Mouse (Mus musculus) lung, postnatal 4 days (tissue): Measurements from ENCODE around the gene Slc16a8.
"Not testable (repeated sequence)": the region's sequence is repeated elsewhere in the genome, so short reads cannot be mapped to it uniquely, and the experiment has no call there.

Experiments
- DNase-seq, 2 experiments: peaks; one replicate each; pipeline ENCODE4 v3.0.0; 2021

Slc16a8 gene

GRCm38 (mm10) chr15:79262375-79262774, 7.8 kb upstream of the Slc16a8 start:
- peak in 1 of 2 experiments; percentile 29 for DNase-seq

- no peak for DNase-seq
Measured at GRCm38 (mm10) chr15:79261757-79262156, 7.2 kb upstream of the Slc16a8 start.

GRCm38 (mm10) chr15:79261095-79261725, 6.6 kb upstream of the Slc16a8 start:
- DNase-seq, result peak; percentile 48 to 53

GRCm38 (mm10) chr15:79258521-79258920, 4.0 kb upstream of the Slc16a8 start:
- peak; percentile 35 to 50 for DNase-seq

- DNase-seq, result no peak
Measured at GRCm38 (mm10) chr15:79252580-79252979, 2.0 kb downstream of the Slc16a8 start.

GRCm38 (mm10) chr15:79251781-79252491, 2.6 kb downstream of the Slc16a8 start:
- DNase-seq, result peak; percentile 16 to 34

- DNase-seq, result no peak
Measured at GRCm38 (mm10) chr15:79251168-79251567, 3.4 kb downstream of the Slc16a8 start.

- no peak for DNase-seq
Measured at GRCm38 (mm10) chr15:79250236-79250635, 4.3 kb downstream of the Slc16a8 start.

- no peak for DNase-seq
Measured at GRCm38 (mm10) chr15:79245321-79245720, 9.2 kb downstream of the Slc16a8 start.

- peak in 1 of 2 experiments; percentile 32 for DNase-seq
Measured at GRCm38 (mm10) chr15:79244071-79244893, 10.3 kb downstream of the Slc16a8 start.

GRCm38 (mm10) chr15:79243234-79244042, 11.1 kb downstream of the Slc16a8 start:
- peak; percentile 94 to 96 for DNase-seq

GRCm38 (mm10) chr15:79242574-79243233, 11.9 kb downstream of the Slc16a8 start:
- DNase-seq, result peak in 1 of 2 experiments; percentile 27

- DNase-seq, result no peak
Measured at GRCm38 (mm10) chr15:79238036-79238435, 16.5 kb downstream of the Slc16a8 start.

GRCm38 (mm10) chr15:79235268-79235667, 19.3 kb downstream of the Slc16a8 start:
- DNase-seq, result no peak

GRCm38 (mm10) chr15:79229058-79229821, 25.3 kb downstream of the Slc16a8 start, which contains the start of the genes Pick1 and Gm49486:
Pick1 (plus strand) TSS chr15:79229173.
Gm49486 (plus strand) TSS chr15:79229391.
- peak; percentile 89 to 92 for DNase-seq

- DNase-seq, result not testable (repeated sequence)
Measured at GRCm38 (mm10) chr15:79225780-79226179, 28.8 kb downstream of the Slc16a8 start.

GRCm38 (mm10) chr15:79224685-79225084, 29.9 kb downstream of the Slc16a8 start:
- peak; percentile 75 to 91 for DNase-seq

GRCm38 (mm10) chr15:79223641-79224040, 30.9 kb downstream of the Slc16a8 start:
- DNase-seq, result no peak

GRCm38 (mm10) chr15:79219572-79219971, 35.0 kb downstream of the Slc16a8 start:
- DNase-seq, result no peak

- no peak for DNase-seq
Measured at GRCm38 (mm10) chr15:79216191-79216590, 38.4 kb downstream of the Slc16a8 start.

GRCm38 (mm10) chr15:79213591-79213990, 41.0 kb downstream of the Slc16a8 start:
- peak; percentile 42 to 45 for DNase-seq
